Mouse (Mus musculus) kidney, embryonic 15.5 days (tissue): ENCODE results near the gene Gm21974. TPM values are rescaled to one million over a fixed set of nuclear protein-coding genes. Genes with fewer than 3 reads are reported as not detected.
"Not testable (repeated sequence)": the region's sequence is repeated elsewhere in the genome, so short reads cannot be mapped to it uniquely, and the experiment has no call there.

ENCODE experiments used
- ATAC-seq: fragments of 200-750 bp; cut with Nextera tagmentation; replicated peaks from 2 replicates; pipeline ENCODE4 v1.8.0; 2017; ENCODE audit warnings: moderate TSS enrichment; ENCODE audit not compliant: low FRiP score
- H3K27ac ChIP-seq: fragments of 300-500 bp; sonication (generic); 2 replicates; pipeline ENCODE4 v1.5.1; 2015; ENCODE audit warnings: mild to moderate bottlenecking, inconsistent platforms
- H3K27me3 ChIP-seq: fragments of 300-500 bp; sonication (generic); 2 replicates; pipeline ENCODE4 v1.6.1; 2015; ENCODE audit warnings: inconsistent platforms
- H3K36me3 ChIP-seq: fragments of 300-500 bp; sonication (generic); 2 replicates; pipeline ENCODE4 v1.6.1; 2015; ENCODE audit warnings: inconsistent platforms
- H3K4me1 ChIP-seq: fragments of 300-500 bp; sonication (generic); 2 replicates; pipeline ENCODE4 v1.6.1; 2015; ENCODE audit warnings: inconsistent platforms
- H3K4me2 ChIP-seq: fragments of 300-500 bp; sonication (generic); 2 replicates; pipeline ENCODE4 v1.6.1; 2015; ENCODE audit warnings: moderate library complexity, mild to moderate bottlenecking, inconsistent platforms
- H3K4me3 ChIP-seq: fragments of 300-500 bp; sonication (generic); replicated peaks from 2 replicates; pipeline ENCODE4 v1.5.1; 2015; ENCODE audit warnings: mild to moderate bottlenecking, inconsistent platforms
- H3K9ac ChIP-seq: fragments of 300-500 bp; sonication (generic); 2 replicates; pipeline ENCODE4 v1.6.1; 2015; ENCODE audit warnings: mild to moderate bottlenecking, inconsistent platforms
- H3K9me3 ChIP-seq: fragments of 300-500 bp; sonication (generic); replicated peaks from 2 replicates; pipeline ENCODE4 v1.6.1; 2016; ENCODE audit warnings: inconsistent platforms
- WGBS: fragments of 180-500 bp; shearing (Covaris S2); methylation state at CpG from one replicate; pipeline ENCODE4 v1.1.7; 2015; ENCODE audit warnings: mixed read lengths; 5-methylcytosine and 5-hydroxymethylcytosine counted together
- polyA plus RNA-seq: library from polyadenylated mRNA; unstranded; fragments of >200 nt; fragmentation: Nextera tagmentation; extraction: Ambion mirVana; gene quantifications from 2 replicates; pipeline ENCODE4 v1.2.1, GENCODE M21; 2015

Gm21974 gene
- polyA plus RNA-seq, 1 experiment from 2014 or later = not detected

- not testable (repeated sequence) for H3K36me3 ChIP-seq, ATAC-seq, H3K4me2 ChIP-seq, H3K27me3 ChIP-seq, H3K9me3 ChIP-seq, H3K27ac ChIP-seq, H3K4me3 ChIP-seq, H3K9ac ChIP-seq
- WGBS = 72% methylated on average over 4 of the region's 4 CpGs
- H3K4me1 ChIP-seq = peaks cover 17% of the 10 kb centered on the region
These were observed 57.4 kb downstream of the Gm21974 start for GRCm38 (mm10) chr7:127837878-127838277.

- Histone ChIP-seq H3K27me3 (no peaks in the 10 kb centered on the region), H3K4me1 (peaks cover 13% of the 10 kb centered on the region), H3K9ac (no peak overlapping the region), H3K4me2 (no peak overlapping the region), H3K4me3 (no peak overlapping the region), H3K9me3 (no peaks in the 10 kb centered on the region), H3K36me3 (no peaks in the 10 kb centered on the region), H3K27ac (no peak overlapping the region)
- 89% methylated on average over 5 of the region's 5 CpGs for WGBS
- no peak for ATAC-seq
These were observed 57.8 kb downstream of the Gm21974 start for GRCm38 (mm10) chr7:127837473-127837872.

Other genes starting within 250 kb of the Gm21974 start
- gene Bcl7c, start 186.5 kb downstream of the Gm21974 start, polyA plus RNA-seq = 64.2 and 66.8 TPM in 2 replicates
- 15.3 and 16.5 TPM in 2 replicates for gene Ctf1, start 182.7 kb downstream of the Gm21974 start, polyA plus RNA-seq
- gene Ctf2, start 163.3 kb downstream of the Gm21974 start, polyA plus RNA-seq = 0.31 and 0.33 TPM in 2 replicates
- 5.6 and 6.8 TPM in 2 replicates for gene Fbxl19, start 150.9 kb downstream of the Gm21974 start, polyA plus RNA-seq
- gene Orai3, start 125.6 kb downstream of the Gm21974 start, polyA plus RNA-seq = 25.1 and 26.7 TPM in 2 replicates
- 23.2 and 25.9 TPM in 2 replicates for gene Setd1a, start 118.8 kb downstream of the Gm21974 start, polyA plus RNA-seq
- gene Gm49388, start 109.8 kb downstream of the Gm21974 start, polyA plus RNA-seq = not detected in 2 replicates
- gene Hsd3b7, start 94.8 kb downstream of the Gm21974 start, polyA plus RNA-seq = 23.0 and 27.6 TPM in 2 replicates
- 46.4 and 53.2 TPM in 2 replicates for gene Stx4a, start 71.2 kb downstream of the Gm21974 start, polyA plus RNA-seq
- gene Stx1b, start 70.9 kb downstream of the Gm21974 start, polyA plus RNA-seq = 3.8 and 5.2 TPM in 2 replicates
- 11.8 and 13.7 TPM in 2 replicates for gene Zfp646, start 19.2 kb downstream of the Gm21974 start, polyA plus RNA-seq
- gene Zfp668, start 18.6 kb downstream of the Gm21974 start, polyA plus RNA-seq = 22.7 TPM in 2 replicates
- 2.2 and 2.7 TPM in 2 replicates for gene Prss53, start 4.5 kb downstream of the Gm21974 start, polyA plus RNA-seq
- 152 and 162 TPM in 2 replicates for gene Vkorc1, start 163 bp upstream of the Gm21974 start, polyA plus RNA-seq
- 120 and 140 TPM in 2 replicates for gene Bckdk, start 8.6 kb upstream of the Gm21974 start, polyA plus RNA-seq
- gene Kat8, start 17.1 kb upstream of the Gm21974 start, polyA plus RNA-seq = 41.8 and 43.5 TPM in 2 replicates
- 56.9 and 59.5 TPM in 2 replicates for gene Prss8, start 34.6 kb upstream of the Gm21974 start, polyA plus RNA-seq
- 11.5 and 12.4 TPM in 2 replicates for gene Prss36, start 51.3 kb upstream of the Gm21974 start, polyA plus RNA-seq
- gene Fus, start 72.0 kb upstream of the Gm21974 start, polyA plus RNA-seq = 421 and 440 TPM in 2 replicates
- 43.9 and 45.1 TPM in 2 replicates for gene Pycard, start 98.4 kb upstream of the Gm21974 start, polyA plus RNA-seq
- 0.31 and 0.60 TPM in 2 replicates for gene Trim72, start 108.5 kb upstream of the Gm21974 start, polyA plus RNA-seq
- gene Itgam, start 167.2 kb upstream of the Gm21974 start, polyA plus RNA-seq = 1.2 and 1.4 TPM in 2 replicates
- gene Gm49368, start 167.2 kb upstream of the Gm21974 start, polyA plus RNA-seq = not detected in 2 replicates
- gene Itgax, start 234.1 kb upstream of the Gm21974 start, polyA plus RNA-seq = 0.05 and 0.17 TPM in 2 replicates